Mouse (Mus musculus): ENCODE results near the gene BC004004. TPM values are rescaled to one million over a fixed set of nuclear protein-coding genes. Genes with fewer than 3 reads are reported as not detected.
"Not testable (repeated sequence)": the region's sequence is repeated elsewhere in the genome, so short reads cannot be mapped to it uniquely, and the experiment has no call there.

The BC004004 gene
- polyA plus RNA-seq, 1 experiment: 101 TPM

DNA sequence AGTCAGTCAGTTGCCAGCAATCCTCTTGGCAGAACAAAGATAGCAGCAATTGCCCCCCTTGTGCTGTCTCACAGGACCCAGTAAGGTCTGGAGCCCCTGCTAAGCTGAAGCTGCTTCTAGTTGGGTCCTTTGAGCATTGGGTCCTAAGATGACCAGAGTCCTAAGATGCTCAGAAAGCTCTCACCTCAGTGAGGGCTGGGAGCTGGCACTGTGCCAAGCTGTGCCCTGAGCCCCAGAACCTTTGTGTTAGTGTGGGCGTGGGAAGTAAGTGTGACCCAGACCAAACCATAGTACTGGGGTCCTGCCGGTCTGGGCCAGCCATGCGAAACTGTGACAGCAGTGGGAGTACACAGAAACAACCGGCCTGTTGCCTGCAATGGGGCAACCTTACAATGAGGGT lies 30.7 kb downstream of the BC004004 start:
- DNase-seq (ENCODE audit: low spot score): no peak

DNA sequence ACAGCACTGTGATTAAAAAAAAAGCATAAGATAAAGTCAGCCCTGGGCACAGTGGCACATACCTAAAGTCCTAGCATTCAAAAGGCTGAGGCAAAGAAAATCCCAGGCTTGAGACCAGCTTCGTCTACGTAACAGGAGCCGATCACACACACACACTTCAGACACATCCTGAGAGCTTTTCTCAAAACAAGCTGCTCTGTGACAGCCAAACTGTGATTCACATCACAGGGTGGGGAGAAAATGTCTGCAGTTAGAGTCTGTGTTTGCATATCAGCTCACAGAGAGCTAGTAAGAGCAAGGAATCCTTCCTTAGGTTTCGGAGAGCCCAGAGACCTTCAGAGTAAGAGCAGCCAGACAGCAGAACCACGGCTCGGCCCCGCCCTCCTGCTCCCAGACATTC lies 32.3 kb downstream of the BC004004 start:
- DNase-seq (ENCODE audit: low spot score): no peak

DNA sequence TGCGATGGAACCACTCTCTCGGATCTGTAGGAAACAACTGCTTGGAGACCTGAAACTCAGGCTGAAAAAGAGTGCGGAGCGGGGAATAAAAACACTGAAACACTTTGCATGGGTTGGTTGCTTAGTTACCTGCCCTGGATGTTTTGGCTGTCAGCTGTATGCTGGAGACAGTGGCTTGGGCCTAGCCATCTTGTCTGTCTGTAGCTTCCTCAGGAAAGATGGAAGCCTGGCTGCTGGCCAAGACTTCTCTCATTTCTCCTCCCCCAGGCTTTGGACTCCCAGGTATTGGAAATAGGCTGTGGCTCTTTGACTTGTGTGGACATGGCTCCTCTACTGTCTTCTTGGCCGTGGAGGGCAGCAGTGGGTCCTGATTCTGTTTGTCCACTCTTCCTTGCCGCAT lies 32.8 kb downstream of the BC004004 start:
- DNase-seq (ENCODE audit: low spot score): no peak

DNA sequence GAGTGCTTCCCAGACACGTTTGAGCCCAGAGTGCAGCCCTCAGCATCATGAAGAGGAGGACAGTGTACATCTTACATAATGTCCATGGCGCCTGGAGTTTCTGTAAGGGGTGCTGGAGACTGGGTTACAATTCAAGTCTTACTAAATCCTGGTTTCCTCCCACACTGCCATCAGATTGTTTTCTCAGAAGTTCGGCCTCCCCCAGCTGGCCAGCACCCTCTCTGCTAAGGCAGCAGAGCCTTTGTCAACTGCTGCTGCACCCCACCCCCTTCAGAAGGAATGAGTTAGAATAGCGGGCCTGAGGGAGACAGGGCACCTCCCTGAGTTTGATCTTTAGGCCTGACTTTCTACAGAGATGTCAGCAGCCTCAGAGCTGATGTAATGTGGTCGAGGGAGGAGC lies 33.6 kb downstream of the BC004004 start:
- no peak for DNase-seq (ENCODE audit: low spot score)

DNA sequence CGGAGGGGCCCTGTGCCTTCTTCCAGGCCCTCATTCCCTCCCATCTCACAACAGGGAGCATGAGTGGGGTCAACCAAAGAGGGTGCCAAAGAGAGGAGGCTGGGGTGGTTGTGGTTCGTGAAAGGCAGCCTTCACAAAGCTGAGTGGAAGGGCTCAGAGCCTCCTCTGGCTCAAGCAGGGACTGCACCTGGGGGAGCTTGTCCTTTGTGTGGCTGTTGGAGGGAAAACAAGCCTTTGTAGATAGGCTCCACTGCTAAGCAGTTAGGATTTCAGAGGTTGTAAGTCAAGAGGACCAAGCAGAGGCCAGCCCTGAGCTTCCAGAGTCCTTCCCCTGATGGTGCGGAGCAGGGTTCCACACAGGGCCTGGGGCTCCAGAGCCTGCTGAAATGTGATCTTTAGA lies 34.5 kb downstream of the BC004004 start:
- DNase-seq (ENCODE audit: low spot score): no peak

DNA sequence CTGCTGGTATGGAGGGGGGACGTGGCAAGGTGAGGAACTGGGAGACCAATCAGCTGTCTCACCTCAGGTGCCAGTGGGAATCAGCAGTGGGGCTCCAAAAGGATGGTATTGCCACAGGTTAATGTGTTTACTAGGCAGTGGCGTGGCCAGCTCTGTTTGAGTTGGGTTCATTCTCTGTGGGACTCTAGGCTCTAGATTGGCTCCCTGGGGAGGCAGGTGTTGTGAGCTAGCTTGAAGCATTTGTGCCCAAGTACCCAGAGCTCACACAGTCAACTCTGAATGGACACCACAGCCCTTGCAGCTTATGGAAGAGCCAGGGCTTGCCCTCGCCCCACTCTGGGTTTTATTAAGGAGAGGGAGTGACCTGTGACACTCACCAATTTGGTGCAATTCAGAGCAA lies 35.3 kb downstream of the BC004004 start:
- DNase-seq (ENCODE audit: low spot score): no peak

DNA sequence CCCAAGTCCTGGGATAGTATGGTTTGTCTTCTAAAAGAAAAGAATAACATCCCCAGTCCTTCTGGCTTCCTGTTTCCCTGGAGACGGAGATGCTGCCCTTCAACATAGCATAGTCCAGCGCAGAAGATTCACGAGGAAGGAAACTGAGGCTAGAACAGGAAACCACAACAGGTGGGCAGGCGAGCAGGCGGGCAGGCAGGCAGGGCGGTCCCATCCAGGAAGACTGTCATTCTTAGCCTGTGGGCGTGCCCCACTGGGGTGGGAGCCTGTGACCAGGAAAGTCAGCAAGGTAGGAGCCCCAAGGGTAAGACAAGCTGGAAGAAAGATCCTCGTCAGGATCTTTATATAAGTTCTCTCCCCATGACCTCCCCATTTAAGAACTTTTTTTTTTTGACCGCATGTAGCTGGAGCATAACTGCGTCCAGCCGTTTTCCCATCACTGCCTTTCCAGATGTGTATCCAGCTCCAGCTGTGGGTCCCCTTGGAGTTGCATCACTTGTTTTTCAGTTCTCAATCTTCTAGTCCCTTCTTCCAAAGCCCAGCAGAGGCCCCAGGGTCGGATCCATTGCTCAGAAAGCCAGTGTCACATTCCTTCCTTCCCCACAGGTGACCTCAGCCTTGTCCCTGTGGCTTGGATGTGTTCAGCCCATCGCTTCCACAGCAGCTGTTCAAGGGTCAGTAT lies 35.9 kb downstream of the BC004004 start:
- no peak for DNase-seq (ENCODE audit: low spot score)

DNA sequence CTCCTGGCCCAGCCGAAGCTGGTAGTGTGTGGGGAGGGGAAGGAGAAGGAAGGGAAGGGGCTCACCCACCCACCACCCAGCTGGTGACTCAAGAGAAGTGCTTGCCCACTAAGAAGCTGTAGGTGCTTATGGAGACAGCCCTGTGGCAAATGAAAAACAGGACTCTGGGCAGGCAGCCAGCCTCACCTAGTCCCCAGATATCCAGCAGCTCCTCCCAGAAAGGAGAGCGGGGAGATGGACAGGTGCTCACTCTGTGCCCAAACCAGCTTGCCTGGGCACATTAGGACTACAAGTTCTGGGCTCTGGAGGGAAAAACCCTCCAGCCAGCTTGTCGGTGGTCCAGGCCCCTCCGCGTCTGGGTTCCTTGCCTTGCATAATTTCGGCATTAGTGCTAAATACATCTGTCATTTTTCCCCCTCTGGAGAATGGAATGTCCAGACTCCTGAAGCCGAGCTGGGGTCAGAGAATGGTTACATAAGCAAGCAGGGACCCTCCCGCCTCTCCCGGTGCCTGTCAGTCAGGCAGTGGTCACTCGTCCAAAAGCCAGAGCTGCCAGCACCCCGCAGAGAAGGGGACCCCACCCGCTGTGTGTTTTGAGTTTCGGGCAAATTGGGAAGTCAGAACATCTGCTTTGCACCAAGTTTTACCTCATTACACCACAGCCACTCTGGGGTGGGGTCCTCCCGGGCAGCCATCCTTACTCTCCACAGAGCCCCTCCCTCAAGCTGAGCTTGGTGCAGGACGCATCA lies 36.6 kb downstream of the BC004004 start:
- no peak for DNase-seq (ENCODE audit: low spot score)

DNA sequence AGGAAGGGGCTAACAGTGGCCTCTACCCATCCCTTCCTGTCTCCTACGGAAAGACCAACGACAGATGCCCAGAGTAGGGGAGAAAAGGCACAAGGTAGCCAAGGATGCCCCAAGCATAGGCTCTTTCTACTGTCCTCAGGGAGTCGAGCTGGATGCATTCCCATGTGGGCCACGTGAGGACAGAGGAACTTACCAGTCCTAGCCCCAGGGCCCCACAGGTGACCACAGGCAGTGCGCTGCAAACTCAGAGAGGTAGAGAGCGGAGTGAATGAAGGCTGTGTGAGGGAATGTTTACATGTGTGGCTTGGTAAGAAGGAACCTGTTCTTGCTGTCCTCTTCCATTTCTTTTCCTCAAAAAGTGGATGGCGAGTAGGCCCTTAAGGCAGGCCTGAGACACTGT lies 37.3 kb downstream of the BC004004 start:
- no peak for DNase-seq (ENCODE audit: low spot score)

DNA sequence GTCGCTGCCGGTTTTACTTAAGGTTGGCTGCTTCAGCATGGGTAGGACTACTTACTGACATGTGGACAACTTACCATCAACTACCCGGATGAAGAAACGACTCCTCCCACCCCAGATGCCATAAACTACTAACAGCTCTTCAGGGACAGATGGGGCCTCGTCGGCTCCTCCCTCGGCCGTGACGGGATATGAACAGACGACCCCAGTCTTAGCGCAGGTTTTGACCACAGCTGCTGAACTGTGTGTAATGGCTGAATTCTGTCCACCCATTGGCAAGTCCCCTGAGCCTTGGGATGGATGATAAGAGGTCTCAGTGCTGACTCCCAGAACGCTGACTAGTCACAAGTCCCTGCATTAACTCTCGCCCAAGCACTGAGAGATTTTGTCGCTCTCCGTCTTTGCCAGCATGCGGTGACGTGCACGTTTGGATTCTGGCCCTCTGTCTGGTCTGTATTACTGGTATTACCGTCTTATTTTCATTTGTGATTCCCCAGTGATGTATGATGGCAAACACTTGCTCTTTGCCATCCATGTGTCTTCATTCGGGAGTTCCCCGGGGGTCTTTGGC lies 41.6 kb downstream of the BC004004 start:
- DNase-seq (ENCODE audit: low spot score): no peak

DNA sequence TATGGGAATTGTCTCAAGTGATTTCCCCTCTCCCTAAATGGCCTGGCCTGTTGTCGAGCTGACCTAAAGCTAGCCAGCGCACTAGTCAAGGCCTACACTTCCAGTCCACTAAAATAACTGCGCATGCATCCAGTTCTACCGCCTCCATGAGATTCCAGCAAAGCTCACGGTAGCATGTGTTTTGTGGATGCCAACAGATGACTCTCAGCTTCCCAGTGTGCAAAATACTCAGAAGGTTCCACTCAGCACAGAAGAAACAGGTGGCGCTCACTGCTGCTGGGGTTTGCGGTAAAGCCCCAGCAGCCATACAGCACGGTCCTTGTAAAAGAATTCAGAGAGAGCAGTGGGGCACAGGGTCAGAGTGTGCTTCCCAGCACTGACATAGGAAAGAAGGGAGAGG lies 43.0 kb downstream of the BC004004 start:
- no peak for DNase-seq (ENCODE audit: low spot score)

DNA sequence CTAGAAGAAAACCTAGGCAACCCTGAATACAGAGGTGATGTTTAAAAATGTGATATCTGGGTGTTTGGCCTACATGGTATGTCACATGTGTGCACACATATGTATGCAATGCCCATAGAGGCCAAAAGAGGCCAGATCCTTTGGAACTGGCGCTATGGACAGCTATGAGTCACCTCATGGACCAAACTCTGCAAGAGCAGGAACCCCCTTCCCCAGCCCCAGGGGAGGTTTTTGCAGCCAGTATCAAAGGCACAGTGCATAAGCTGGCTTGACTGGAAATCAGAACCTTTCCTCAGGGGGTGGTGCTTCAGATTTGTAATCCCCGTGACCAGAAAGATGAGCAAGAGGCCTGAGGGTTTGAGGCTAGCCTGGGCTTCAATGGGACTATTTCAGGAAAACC lies 43.5 kb downstream of the BC004004 start:
- no peak for DNase-seq (ENCODE audit: low spot score)

DNA sequence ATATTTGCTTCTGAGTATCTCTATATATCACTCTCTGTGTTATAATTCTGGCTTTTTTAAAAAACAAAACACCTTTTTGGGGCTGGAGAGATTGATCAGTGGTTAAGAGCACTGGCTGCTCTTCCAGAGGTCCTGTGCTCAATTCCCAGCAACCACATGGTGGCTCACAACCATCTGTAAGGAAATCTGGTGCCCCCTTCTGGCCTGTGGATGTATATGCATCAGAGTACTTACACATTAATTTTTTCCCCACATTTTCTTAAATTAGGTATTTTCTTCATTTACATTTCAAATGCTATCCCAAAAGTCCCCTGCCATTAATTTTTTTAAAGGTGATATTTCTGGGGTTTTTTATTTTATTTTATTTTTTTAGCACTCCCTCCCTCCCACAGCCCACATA lies 44.7 kb downstream of the BC004004 start:
- no peak for DNase-seq (ENCODE audit: low spot score)

DNA sequence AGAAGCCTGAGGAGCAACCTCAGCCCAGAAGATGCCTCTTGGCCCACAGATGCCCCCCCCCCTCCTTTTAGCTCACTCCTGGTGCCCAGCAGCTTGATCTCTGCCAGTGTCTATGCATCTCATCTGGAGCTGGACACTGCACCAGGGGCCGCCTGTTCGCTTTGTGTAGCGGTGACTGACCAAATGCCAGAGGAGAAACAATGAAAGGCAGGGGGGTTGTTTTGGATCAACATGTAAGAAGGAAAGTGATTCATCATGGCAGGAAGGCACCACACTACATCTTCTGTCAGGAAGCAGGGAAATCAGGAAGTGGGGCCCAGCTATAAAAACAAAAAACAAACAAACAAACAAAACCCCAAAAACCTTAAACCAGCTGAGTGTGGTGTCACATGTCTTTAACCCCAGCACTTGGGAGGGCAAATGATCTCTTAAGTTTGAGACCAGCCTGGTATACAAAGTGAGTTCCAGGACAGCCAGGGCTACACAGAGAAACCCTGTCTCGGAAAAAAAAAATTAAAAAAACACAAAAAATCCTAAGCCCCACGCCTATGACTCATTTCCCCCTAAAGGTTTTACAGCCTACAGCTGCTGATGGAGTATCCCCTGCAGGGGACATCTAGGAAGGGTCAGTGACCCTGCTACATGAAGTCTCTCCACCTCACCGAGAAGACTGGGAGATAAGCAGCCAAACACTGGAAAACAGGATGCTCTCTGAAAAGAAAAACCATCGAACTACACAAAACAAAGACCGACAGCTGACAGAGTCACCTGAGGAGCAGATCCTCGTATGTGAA lies 47.3 kb downstream of the BC004004 start:
- no peak for DNase-seq (ENCODE audit: low spot score)

DNA sequence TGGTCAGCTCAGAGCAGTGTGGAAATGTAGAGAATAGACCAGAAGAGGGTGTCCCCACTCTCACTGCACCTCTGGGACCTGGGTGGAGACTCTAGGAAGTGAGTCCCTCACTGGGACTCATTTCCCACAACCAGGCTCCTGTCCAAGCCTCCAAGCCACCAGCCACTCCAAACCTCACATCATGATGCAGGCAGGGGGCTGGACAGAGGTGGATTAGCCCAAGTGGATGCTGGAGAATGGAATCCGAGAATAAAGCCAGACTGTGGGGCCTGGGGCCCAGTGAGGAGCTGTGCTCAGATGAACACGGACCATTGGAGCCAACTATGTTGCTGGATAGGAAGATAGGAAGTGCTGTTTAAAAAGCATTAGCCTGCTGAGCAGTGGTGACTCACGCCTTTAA lies 48.3 kb downstream of the BC004004 start:
- DNase-seq (ENCODE audit: low spot score): no peak

DNA sequence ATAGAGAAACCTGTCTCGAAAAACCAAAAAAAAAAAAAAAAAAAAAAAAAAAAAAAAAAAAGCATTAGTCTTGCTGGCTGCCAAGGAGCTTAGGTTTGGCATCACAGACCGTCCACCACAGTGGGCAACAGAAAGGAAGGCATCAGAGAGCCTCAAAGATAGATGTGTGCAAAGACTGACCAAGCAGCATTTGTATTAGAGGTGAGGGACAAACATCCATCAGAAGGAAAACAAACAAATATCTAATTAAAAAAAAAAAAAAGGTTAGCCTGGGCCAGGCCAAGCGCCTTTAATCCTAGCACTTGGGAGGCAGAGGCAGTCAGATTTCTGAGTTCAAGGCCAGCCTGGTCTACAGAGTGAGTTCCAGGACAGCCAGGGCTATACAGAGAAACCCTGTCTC lies 48.8 kb downstream of the BC004004 start, which contains the start of gene Pi16:
TSS of gene Pi16 (plus strand) at position 301 of the 400 bp plus-strand sequence.
- not testable (repeated sequence) for DNase-seq (ENCODE audit: low spot score)

DNA sequence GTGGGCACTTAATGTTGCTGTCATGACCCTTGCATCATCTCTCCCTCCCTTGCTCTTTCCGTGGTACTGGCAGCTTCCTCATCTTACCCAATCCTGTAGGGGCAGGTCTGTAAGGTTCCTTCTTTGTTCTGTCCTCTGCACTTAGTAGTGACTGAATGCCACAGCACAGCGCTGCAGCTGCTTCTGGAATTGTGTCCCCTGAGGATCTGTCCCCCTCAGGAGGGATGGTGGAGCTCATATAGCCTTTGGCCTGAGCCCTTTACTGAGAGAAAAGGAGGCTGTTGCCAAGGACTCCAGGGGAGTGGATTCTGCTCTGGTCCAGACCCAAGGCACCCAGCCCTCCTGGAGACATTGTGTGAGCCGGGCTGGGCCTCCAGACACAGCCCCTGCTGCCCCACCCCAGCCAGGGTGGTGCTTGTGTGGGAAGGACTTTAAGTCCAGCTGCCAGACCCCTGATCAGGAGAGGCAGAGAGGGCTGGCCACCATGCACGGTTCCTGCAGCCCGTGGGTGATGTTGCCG lies 50.2 kb downstream of the BC004004 start:
- DNase-seq (ENCODE audit: low spot score): no peak

DNA sequence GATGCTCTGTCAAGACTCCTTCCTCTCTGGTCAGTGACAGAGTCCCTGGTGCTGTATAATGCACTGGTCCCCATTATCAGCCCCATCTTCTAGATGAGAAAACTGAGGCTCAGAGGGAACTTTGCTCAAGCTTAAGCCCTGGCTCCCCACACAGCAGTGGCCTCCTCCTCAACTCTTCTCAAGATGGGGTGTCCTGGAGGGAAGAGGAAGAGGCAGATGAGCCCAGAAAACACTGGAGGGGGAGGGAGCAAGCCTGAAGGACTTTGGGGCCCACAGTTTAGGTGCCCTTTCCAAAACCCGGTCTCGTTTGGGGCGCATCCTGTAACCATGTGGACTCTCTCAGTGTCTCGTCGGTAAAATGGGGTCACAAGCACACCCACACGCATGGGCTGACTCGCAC lies 50.9 kb downstream of the BC004004 start:
- no peak for DNase-seq (ENCODE audit: low spot score)

DNA sequence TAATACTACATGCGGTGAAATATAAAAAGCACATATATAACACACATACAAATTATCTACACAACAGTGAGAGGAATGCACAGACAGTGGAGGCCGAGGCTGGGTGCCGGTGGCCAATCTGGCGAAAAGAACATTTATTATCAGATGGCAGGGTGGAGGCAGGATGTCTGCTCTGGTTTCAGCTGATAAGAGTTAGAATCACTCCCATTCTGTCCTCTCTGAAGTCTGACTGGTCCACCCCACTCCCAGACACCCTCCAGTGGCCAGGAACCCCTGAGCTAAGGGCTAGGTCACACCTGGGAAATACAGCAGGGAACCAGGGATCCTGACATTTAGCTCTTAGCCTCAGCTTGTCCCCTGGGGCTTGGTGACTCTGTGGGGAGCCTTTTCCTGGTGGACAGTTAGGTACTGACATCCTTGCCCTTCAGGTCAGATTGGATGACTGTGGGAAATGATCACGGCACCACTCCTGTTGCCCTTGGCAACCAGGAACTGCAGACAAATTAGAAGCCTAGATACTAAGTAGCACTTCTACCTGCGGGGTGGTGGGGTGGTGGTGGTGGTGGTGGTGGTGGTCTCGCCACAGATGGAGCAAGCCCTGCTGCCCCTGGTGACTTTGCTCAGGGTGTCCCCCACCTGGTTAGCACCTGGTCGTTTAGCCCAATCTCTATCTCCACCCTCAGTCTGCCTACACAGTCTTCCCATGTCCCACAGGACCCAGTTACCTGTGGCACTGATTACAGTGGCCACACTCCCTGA lies 51.5 kb downstream of the BC004004 start:
- no peak for DNase-seq (ENCODE audit: low spot score)

DNA sequence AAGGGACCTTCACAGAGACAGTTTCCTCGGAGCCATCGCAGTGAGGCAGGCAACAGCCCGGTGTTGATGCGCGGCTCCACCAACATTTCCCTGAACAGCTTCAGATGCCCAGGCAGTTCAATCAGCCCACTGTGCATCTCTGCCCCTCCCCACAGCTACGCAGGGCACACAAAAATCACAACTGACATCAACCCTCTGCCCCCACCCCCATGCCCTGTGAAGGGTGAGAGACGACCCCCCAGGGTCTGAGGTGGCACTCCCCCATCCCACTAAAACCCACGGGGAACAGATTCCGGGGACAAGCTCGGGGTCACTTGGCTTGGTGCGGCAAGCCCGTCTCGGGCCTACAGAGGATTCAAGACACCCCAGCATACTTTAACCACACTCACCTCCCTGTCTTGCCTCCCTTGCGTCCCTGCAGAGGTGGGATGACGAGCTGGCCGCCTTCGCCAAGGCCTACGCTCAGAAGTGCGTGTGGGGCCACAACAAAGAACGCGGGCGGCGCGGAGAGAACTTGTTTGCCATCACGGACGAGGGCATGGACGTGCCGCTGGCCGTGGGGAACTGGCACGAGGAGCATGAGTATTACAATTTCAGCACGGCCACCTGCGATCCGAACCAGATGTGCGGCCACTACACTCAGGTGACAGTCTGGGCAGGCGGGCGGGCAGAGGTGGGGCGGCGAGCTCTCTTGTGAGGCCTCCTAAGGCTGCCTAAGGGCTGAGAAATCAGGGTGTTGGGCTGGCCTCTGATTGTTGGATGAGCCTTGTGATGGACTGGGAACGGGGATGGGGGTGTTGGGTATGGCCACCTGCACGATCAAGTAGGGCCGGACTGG lies 53.4 kb downstream of the BC004004 start:
- DNase-seq (ENCODE audit: low spot score): no peak

DNA sequence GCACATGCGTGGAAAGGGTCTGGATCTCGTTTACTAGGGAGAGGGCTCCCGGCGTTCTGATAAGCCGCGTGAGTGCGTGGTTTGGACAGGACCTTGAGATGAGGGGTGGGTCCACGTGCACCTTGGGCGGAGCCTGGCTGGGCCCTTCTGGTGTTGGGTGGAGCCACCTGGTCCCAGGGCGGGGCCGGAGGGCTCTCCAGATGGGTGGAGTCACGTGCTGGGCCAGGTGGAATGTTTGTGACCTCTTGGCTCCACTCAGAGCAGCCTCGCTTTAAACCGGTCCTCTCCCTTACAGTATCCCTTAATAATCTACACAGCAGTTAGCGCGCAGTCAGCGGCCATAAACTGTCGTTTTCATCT lies 54.0 kb downstream of the BC004004 start:
- DNase-seq (ENCODE audit: low spot score): no peak
